Mouse (Mus musculus): ENCODE data around the gene Tcf3.

- no peak for TF ChIP-seq CTCF (IDR thresholded peaks at IDR 0.05; ENCODE audit: low read depth, low read length)
- no peak for TF ChIP-seq POLR2A (IDR thresholded peaks at IDR 0.05; ENCODE audit: borderline replicate concordance, low read depth, low read length)
These were observed 1.7 kb downstream of the Tcf3 start for GRCm38 (mm10) chr10:80431570-80432386.
